Mouse (Mus musculus): ENCODE measurements around the gene Tradd. TPM values are rescaled to one million over a fixed set of nuclear protein-coding genes. Genes with fewer than 3 reads are reported as not detected.

The Tradd gene
- 1 to 10 TPM; 7.0 to 7.6 TPM for total RNA-seq (2021)
- long read RNA-seq, experiment 1, partial matches to known transcripts = 0 of 5 reads
- long read RNA-seq, experiment 1, other reads (novel, unspliced or antisense) = 4 of 5 reads
- long read RNA-seq, experiment 2, partial matches to known transcripts = 0 of 9 reads
- long read RNA-seq, experiment 2, other reads (novel, unspliced or antisense) = 7 of 9 reads

DNA sequence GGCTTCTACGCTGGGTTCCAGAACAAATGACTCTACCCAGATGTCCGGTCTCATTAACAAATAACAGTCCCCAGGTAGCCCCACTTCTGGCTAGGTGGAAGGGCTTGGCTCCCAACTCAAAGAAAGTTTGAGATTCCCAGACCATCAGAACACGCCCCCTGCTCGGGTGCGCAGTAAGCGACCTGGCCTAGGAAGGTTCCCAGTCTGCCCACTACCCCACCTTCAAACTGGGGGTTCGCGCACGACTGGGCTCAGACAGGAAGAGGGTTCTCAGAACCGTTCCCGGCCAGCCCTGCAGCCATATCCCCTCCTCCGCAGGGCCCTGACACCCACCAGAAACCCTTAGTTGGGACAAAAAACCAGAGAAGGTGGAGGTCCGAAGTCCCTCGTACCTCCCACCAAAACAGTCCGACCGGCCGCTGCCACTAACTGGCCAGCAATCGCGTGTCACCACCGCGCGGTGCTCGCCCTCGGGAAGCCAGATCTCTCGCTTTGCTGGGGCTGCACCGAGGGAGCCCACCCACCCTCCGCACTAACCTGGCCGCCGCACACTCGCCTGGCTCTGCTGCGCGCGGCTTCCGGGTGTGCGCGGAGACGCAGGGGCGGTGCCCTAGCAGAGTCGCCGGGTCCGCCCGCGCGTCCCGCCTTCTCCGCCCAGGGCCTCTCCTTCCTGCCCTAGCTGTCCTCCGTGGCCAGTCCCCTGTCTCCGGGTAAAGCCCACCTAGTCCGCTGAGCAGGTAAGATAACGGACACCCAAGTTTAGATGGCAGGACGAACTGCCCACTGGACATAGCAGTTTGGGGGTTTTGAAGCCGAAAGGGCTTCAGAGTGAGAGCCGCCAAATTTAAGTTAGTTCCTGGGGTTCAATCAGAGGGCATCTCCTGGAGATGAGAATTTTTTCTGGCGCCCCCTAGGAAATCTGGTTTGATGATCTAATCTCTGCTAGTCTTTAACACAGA, at the start of gene Tradd, which contains the start of gene Fbxl8:
TSS of gene Tradd (minus strand) at position 586 of the 959 bp plus-strand sequence.
TSS of gene Fbxl8 (plus strand) at position 625 of the 959 bp plus-strand sequence.
- no peak for DNase-seq (ENCODE audit: low spot score in 2 of 2)
- TF ChIP-seq CTCF (conservative IDR thresholded peaks at IDR 0.05) = peak; percentile 32
- Histone ChIP-seq H3K27ac (peak within 1 kb of the TSS; percentile 59; the same call in 1 of the 2 replicates), H3K4me3 (peak within 1 kb of the TSS; percentile 71)

DNA sequence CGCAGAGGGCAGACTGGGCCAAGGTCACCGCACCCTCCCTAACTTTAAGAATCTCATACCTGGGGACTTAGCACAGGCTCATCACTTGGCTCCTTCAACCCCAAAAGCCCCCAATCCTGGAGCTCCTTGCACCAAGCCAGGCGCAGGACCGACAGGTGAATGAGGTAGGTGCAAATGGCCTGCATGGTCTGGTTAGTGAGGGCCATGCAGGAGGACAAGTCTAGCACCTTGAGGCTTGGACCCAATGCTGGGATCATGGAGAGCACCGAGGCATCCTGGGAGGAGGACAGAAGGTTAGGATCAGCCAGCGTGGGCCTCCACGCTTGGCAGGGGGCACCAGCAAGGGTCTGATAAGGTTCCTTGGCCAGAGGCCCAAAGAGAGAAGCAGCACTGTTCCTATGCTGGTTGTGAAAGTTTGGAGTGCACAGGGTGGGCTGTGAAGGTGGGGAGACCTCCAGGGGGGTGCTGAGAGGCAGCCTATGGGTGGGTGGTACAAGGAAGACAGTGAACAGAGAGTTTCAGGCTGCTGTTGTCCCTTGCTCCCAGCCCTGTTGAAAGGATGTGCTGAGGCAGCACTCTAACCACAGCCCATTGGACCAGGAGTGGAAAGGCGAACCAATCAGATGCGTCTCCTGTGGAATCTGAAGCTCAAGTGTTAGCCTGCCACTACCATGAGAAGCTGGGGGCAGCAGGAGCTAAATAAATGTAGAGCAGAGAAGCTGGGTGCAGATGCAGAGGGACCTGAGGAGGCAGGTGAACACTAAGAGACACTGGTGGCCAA, 49.4 kb upstream of the Tradd start:
- Histone ChIP-seq H3K27ac (no peak overlapping the region), H3K4me3 (no peak overlapping the region)
- no peak for TF ChIP-seq CTCF (conservative IDR thresholded peaks at IDR 0.05)

DNA sequence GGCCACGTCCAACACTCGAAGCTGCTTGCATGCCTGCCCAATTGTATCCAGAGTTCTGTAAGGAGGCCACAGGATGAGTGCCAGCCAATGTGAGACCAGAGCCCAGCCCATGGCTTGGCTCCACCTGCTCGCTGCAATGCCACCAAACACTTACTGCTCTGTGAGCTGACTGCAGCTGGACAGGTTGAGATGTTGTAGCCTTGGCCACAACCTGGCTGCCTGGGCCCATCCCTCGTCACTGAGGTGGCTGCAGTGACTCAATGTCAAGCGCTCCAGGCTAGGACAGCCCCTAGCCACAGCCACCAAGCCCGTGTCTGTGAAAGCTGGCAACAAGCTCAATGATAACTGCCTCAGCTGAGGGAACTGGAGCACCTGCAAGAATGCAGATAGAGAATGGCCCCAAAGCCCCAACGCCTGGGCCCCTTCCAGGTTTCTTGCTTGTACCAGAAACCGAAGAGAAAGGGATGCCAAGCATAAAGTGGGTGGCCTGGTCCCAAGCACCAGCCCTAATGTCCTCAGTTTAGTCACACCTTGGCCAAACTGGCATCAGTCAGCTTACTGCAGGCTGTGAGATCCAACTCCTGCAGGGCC, 48.6 kb upstream of the Tradd start:
- H3K4me3 ChIP-seq = no peak overlapping the region
- DNase-seq (ENCODE audit: low spot score in 2 of 2) = no peak
- no peak overlapping the region for H3K27ac ChIP-seq
- TF ChIP-seq CTCF (conservative IDR thresholded peaks at IDR 0.05) = no peak

More for the DNA sequence above, 49.4 kb upstream of the Tradd start:
- DNase-seq (ENCODE audit: low spot score in 2 of 2) = no peak

DNA sequence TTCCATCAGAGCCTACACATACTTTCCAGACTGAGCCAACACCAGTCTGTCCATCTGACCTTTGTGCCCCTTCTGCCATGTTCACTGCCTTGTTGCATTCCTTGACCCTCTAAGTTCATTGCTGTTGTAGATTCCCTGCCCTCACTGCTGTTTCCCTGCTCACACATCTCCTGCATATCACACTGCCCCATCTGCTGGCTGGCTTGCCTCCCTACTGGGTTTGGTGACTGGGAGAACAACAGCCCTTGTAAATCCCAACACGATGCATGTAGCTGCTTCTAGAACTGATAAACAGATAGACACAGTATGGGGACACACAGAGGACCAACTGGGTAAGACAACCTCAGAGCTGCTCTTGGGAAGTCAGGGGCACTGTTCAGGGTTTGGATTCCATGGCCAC, 47.3 kb upstream of the Tradd start:
- DNase-seq (ENCODE audit: low spot score in 2 of 2) = no peak
- H3K27ac ChIP-seq = no peak overlapping the region; the same call in 1 of the 2 replicates
- TF ChIP-seq CTCF (conservative IDR thresholded peaks at IDR 0.05) = peak; percentile 42
- no peak overlapping the region for H3K4me3 ChIP-seq

DNA sequence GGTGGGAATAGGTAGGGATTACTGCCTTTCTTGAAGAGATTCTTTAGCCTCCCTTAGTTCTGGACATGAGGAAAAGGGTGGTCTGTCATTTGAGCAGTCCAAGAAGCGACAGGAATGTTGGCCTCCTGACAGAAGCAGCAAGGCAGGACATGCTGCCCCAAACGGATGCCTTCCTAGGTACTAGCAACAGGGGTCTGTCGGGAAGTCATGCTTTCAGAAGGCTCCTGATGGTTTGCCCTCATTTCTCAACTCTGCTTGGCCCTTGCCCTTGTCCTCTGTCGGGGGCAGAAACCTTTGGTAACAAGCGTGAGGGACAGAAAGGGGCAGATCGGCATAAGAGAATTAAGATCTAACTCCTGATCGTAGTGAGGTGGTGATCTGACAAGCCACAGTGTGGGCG, 45.7 kb upstream of the Tradd start:
- TF ChIP-seq CTCF (conservative IDR thresholded peaks at IDR 0.05) = no peak
- no peak for DNase-seq (ENCODE audit: low spot score in 2 of 2)
- H3K4me3 ChIP-seq = no peak overlapping the region
- H3K27ac ChIP-seq = no peak overlapping the region

DNA sequence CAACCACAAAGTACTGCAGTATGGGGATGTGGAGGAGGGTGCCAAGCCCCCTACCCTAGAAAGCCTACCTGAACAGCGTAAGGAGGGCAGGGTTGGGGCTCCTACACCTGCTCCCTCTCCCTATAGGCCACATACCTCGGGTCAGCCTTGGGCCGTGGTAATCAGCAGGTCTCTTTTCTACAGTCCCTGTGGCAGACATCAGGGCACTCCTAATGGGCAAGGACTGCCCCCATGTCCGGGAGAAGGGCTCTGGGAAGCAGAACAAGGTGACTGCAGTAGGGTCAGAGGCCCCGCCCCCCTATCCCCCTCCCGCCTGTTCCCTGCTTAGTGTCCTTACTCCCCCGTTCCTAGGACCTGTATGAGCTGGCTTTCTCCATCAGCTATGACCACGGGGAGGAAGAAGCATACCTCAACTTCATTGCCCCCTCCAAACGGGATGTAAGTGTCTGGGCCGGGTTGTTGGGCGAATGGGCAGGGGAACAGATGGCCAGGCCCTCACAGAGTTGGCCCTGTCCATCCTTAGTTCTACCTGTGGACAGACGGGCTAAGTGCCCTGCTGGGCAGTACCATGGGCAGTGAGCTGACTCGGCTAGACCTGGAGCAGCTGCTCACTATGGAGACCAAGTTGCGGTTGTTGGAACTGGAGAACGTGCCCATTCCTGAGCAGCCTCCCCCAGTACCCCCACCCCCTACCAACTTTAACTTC, 44.9 kb upstream of the Tradd start:
- DNase-seq (ENCODE audit: low spot score in 2 of 2) = no peak
- Histone ChIP-seq H3K27ac (no peak overlapping the region), H3K4me3 (no peak overlapping the region)
- TF ChIP-seq CTCF (conservative IDR thresholded peaks at IDR 0.05) = no peak

DNA sequence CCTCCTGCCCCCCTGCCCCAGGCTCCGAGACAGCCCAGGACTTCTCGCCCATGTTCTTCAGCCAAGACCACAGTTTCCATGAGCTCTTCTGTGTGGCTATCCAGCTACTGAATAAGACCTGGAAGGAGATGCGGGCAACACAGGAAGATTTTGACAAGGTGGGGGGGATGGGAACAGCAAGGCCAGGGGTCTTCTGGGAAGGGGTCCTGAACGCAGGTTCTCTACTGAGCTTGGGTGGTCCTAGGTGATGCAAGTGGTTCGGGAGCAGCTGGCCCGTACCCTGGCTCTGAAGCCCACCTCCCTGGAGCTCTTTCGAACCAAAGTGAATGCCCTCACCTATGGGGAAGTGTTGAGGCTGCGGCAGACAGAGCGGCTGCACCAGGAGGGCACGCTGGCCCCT, 44.0 kb upstream of the Tradd start:
- H3K4me3 ChIP-seq = no peak overlapping the region
- no peak overlapping the region for H3K27ac ChIP-seq
- no peak for TF ChIP-seq CTCF (conservative IDR thresholded peaks at IDR 0.05)
- DNase-seq (ENCODE audit: low spot score in 2 of 2) = no peak

DNA sequence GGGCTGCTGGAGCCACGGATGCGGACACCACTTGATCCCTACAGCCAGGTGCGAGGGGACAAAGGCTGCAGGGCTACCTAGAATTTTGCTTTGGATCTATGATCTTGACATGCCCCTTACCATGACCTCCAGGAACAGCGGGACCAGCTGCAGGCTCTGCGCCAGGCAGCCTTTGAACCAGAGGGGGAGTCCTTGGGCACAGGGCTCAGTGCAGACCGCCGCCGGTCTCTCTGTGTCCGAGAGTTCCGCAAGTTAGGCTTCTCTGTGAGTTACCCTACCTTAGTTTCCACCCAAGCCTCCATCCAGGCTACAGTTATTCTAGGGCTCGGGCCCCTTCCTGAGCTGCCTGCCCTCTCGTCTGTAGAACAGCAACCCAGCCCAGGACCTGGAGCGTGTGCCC, 43.3 kb upstream of the Tradd start:
- TF ChIP-seq CTCF (conservative IDR thresholded peaks at IDR 0.05) = no peak
- H3K4me3 ChIP-seq = no peak overlapping the region
- no peak for DNase-seq (ENCODE audit: low spot score in 2 of 2)
- H3K27ac ChIP-seq = no peak overlapping the region

DNA sequence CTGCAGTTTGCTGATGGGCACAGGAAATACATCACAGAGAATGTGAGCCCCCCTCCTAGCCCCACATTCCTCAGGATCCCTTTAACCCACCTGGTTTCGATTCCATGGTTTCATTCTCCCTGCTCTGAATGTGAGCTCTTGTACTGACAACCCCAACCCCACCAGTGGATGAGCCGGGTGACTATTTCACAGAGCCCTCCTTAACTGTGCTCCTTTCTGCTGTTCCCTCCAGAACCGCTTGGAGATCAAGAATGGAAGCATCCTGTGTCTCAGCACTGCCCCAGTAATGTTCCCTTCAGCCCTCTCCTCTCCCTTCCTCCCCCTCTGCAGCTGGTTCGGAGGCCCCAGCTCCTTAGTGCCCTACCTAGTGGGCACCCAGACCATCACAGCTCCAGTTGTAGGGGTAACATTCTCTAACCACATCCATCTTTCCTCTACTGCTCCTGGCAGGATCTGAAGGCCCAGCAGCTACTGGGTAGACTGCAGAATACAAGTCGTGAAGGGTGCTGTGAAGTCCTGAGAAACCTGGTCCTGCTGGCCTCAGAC, 41.8 kb upstream of the Tradd start:
- peak overlapping the region; percentile 40 for H3K4me3 ChIP-seq
- H3K27ac ChIP-seq = peak overlapping the region; percentile 76
- no peak for DNase-seq (ENCODE audit: low spot score in 2 of 2)
- peak; percentile 49 for TF ChIP-seq CTCF (conservative IDR thresholded peaks at IDR 0.05)

DNA sequence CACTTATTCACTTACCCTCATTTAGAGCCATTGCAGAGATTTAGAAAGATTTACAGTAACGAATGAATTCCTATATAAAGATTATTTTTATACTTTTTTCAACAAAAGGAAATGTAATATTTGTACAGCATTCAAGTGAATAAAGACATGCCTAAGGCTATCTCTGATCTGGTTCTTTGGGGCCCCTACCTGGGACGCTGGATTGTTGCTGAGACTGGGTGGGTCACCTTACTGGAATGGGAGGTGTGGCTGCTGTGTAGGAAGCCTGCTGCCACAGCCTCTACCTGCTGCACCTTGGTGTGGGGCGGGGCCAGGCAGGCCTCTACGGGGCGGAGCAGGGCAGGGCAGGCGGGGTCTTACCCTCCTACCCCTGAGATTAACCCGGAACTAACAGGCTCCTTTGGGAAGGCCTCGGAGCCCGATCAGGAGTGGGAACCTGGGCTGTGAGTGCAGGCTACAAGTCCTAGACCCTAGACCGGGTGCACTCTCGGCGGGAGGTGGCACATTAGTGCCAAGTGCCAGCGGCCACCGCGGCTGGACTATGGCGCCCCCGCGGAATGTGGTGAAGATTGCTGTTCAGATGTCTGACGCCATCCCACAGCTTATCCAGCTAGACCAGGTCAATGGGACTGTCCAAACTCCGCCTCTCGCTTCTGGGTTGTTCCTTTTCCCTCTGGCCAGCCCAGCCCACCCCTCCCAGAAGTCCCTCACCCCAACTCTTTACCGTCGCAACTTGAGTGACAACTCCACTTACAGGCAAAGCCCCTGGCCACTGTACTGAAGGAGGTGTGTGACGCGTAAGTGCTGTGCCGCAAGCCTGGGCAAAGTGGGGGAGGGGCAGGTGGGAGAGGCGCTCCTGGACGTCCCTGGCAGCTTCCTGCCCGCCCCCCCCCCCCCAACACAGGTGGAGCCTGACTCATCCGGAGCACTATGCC, 41.1 kb upstream of the Tradd start, which contains the start of gene Elmo3:
TSS of gene Elmo3 (plus strand) at position 391 of the 935 bp plus-strand sequence.
- TF ChIP-seq CTCF (conservative IDR thresholded peaks at IDR 0.05) = no peak
- peak within 1 kb of the TSS; percentile 40 for H3K4me3 ChIP-seq
- no peak for DNase-seq (ENCODE audit: low spot score in 2 of 2)
- peak within 1 kb of the TSS; percentile 76 for H3K27ac ChIP-seq
